In genomic region chr17:46455110-46455691, GRCm38 (mm10) we compare ENCODE assay signal across 10 mouse cellular contexts. TPM values are rescaled to one million over a fixed set of nuclear protein-coding genes. Genes with fewer than 3 reads are reported as not detected.
DNase-seq lines count a peak whose midpoint lies in the region; ATAC-seq and TF ChIP-seq lines count a peak whose summit lies in the region.
"Had no signal": no experiment of that assay in that cellular context is flagged by ENCODE, and none has a peak within 500 bp of the region (broad histone marks: within the 10 kb centered on the region; RNA-seq: fewer than 3 reads in every experiment).

No protein-coding gene starts in this region.

- 1% methylated on average over 33 of the region's 33 CpGs for WGBS in heart, embryonic 13.5 days

- H3K4me3 ChIP-seq in ES-E14 (ENCODE audit: insufficient read depth in 1 of 2, low read depth in 1 of 2, low read length in 2 of 2, poor library complexity in 1 of 2, severe bottlenecking in 1 of 2): peak overlapping the region; percentile 61 to 67
- peak overlapping the region; percentile 55 for H3K4me3 ChIP-seq in heart, embryonic 13.5 days

- peak overlapping the region; percentile 86 for H3K4me2 ChIP-seq in heart, embryonic 13.5 days

- peak overlapping the region; percentile 20 for H3K9ac ChIP-seq in ES-E14 (ENCODE audit: insufficient read depth, low read depth, low read length, poor library complexity, severe bottlenecking)
- H3K9ac ChIP-seq in heart, embryonic 13.5 days: peak overlapping the region; percentile 76

- H3K4me1 ChIP-seq in ES-E14 (ENCODE audit: control insufficient read depth in 2 of 2, insufficient read depth in 2 of 2, low read length in 2 of 2, poor library complexity in 1 of 2): peaks cover 6 to 39% of the 10 kb centered on the region in 2 experiments
- H3K4me1 ChIP-seq in heart, embryonic 13.5 days: peaks cover 44% of the 10 kb centered on the region

- no peaks in the 10 kb centered on the region for H3K9me3 ChIP-seq in ES-E14 (ENCODE audit: control insufficient read depth, insufficient read depth, low read depth, low read length)
- H3K9me3 ChIP-seq in heart, embryonic 13.5 days: no peaks in the 10 kb centered on the region

- H3K36me3 ChIP-seq in ES-E14 (ENCODE audit: control insufficient read depth, insufficient read depth, low read length, poor library complexity, severe bottlenecking): no peaks in the 10 kb centered on the region
- no peaks in the 10 kb centered on the region for H3K36me3 ChIP-seq in heart, embryonic 13.5 days

- no peak overlapping the region for H3K27ac ChIP-seq in ES-E14 (ENCODE audit: insufficient read depth, low read depth, low read length, poor library complexity, severe bottlenecking)
- no peak overlapping the region for H3K27ac ChIP-seq in heart, embryonic 13.5 days (replicated peaks)

- in situ Hi-C loops in ES-E14 (cut with MboI; ENCODE audit: low sequenced_read_pairs in 2 of 2, unreplicated experiment in 2 of 2): no loop called here

- peaks cover 92% of the 10 kb centered on the region for H3K27me3 ChIP-seq in heart, embryonic 13.5 days (replicated peaks)

- no peak for ATAC-seq in heart, embryonic 13.5 days (ENCODE audit: extremely low read depth, insufficient number of reproducible peaks, low FRiP score, low TSS enrichment)

- peak; percentile 38 to 48 for DNase-seq in cerebellum, postnatal 14 days
- no peak for DNase-seq in cerebellum, adult 11 months
- no peak for DNase-seq in ES-E14 (ENCODE audit: low read depth, low spot score)
- peak; percentile 71 for DNase-seq in kidney, postnatal 10 days
- peak; percentile 49 for DNase-seq in lung, postnatal 36 days
- DNase-seq in thymus, postnatal 36 days: peak; percentile 21 to 37
- DNase-seq in right cerebral cortex, postnatal 10 days (ENCODE audit: low spot score in 2 of 2): no peak

TF ChIP-seq in ES-E14, 5 proteins besides CTCF, POLR2A, EP300 and RAD21:
- TF ChIP-seq ZC3H11A (IDR thresholded peaks at IDR 0.05; ENCODE audit: borderline replicate concordance, low read depth, low read length) (no peak), ZNF384 (IDR thresholded peaks at IDR 0.05; ENCODE audit: low read depth, low read length) (no peak), HCFC1 (IDR thresholded peaks at IDR 0.05; ENCODE audit: borderline replicate concordance, insufficient read depth, low read length) (no peak), CHD2 (IDR thresholded peaks at IDR 0.05; ENCODE audit: low read depth, low read length) (no peak), MAFK (IDR thresholded peaks at IDR 0.05; ENCODE audit: insufficient read depth, low read depth, low read length) (no peak)
TF ChIP-seq in ES-E14: peak in this region for 0.

RNA-seq across cellular contexts. Expression of gene Slc22a7, which starts 16.9 kb away (rescaled TPM):
- total RNA-seq in ES-E14 (2012; rRNA removed): 3.6 and 6.1 TPM in 2 replicates
- polyA plus RNA-seq in heart, embryonic 13.5 days (2015; fragmentation: Nextera tagmentation; extraction: Ambion mirVana): not detected in 2 replicates
- total RNA-seq: neutrophil, adult 5-6 weeks had no signal
- polyA plus RNA-seq: C2C12 had no signal

RNA-seq across cellular contexts. Expression of gene Crip3, which starts 26.5 kb away (rescaled TPM):
- 0.49 and 0.79 TPM in 2 replicates for total RNA-seq in ES-E14 (2012; rRNA removed)
- 1.2 TPM in 2 replicates for polyA plus RNA-seq in heart, embryonic 13.5 days (2015; fragmentation: Nextera tagmentation; extraction: Ambion mirVana)
- polyA plus RNA-seq: C2C12 had no signal

RNA-seq across cellular contexts. Expression of gene Ttbk1, which starts 32.3 kb away (rescaled TPM):
- 0.98 and 1.2 TPM in 2 replicates for total RNA-seq in ES-E14 (2012; rRNA removed)
- polyA plus RNA-seq in heart, embryonic 13.5 days (2015; fragmentation: Nextera tagmentation; extraction: Ambion mirVana): 0.10 and 0.12 TPM in 2 replicates

RNA-seq across cellular contexts. Expression of gene Dnph1, which starts 41.3 kb away (rescaled TPM):
- 44.1 and 48.2 TPM in 2 replicates for total RNA-seq in ES-E14 (2012; rRNA removed)
- polyA plus RNA-seq in heart, embryonic 13.5 days (2015; fragmentation: Nextera tagmentation; extraction: Ambion mirVana): 24.7 and 32.5 TPM in 2 replicates
- total RNA-seq: neutrophil, adult 5-6 weeks had no signal

Comparison
In these comparisons a context has a peak if more than half of its experiments do, and no peak if none do; other contexts are left out.
1. DNase-seq: peak in cerebellum, postnatal 14 days (2 of 2), kidney, postnatal 10 days (single experiment), lung, postnatal 36 days (single experiment) and thymus, postnatal 36 days (2 of 2); none in cerebellum, adult 11 months (single experiment), ES-E14 (single experiment) and right cerebral cortex, postnatal 10 days (0 of 2).